Mouse (Mus musculus) lung, adult 10 weeks (tissue): ENCODE measurements around the gene Fbl. TPM values are rescaled to one million over a fixed set of nuclear protein-coding genes. Genes with fewer than 3 reads are reported as not detected.

Experiments used
- polyA plus RNA-seq: library from polyadenylated mRNA; stranded (reverse); fragments of 350-450 nt; fragmentation: Illumina TruSeq; extraction: RNeasy Lipid Tissue Mini Kit (QIAGEN cat#74804); gene quantifications from one replicate; pipeline ENCODE4 v1.2.3, GENCODE M21; 2014; ENCODE audit warnings: low read depth, low replicate concordance; ENCODE audit not compliant: insufficient read depth

Gene Fbl
- 63.8 TPM for polyA plus RNA-seq

DNA sequence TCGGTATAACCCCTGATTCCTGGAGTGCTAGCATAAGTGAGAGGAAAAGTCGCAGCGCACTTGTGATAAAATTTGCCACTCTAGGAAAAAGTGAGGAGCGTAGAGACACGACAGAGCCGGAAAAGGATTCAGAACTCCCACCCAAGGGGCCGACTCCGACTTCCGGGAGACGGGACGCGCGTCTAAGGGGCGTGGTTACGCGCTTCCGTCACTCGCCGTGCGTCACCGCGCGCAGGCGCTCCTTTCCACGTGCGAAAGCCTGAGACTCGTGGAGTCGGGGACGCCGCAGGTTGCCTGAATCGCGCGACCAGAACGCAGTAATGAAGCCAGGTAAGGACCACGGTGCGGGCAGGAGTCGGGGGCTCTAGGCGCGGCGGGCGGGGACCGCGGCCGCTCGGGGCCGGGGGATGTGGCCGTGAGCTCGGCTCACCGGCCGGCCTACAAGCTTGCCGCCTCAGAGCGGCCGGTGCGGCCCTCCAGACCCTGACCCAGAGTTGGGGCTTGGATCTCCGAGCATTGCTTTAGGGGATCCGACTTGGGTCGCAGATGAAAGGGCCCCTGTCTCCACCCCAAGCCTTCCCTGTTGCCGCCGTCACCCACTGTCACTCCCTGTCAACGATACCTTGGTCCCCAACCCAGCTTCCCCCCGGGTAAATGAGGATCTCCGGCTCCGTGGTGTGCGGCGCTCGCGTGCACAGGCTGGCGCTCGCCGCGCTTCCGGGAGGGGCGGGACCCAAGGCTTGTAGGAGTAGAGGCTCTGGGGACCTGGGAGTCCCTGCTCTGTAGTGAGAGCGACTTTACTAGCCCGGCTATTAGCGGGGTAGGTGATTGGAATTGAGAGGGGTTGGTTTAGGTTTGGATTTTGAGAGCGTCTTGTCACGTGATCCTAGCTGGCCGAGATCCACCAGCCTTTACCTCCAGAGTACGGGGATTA, at the start of gene Fbl:
Gene Fbl (plus strand): TSS at position 222 of the 934 bp plus-strand sequence.

DNA sequence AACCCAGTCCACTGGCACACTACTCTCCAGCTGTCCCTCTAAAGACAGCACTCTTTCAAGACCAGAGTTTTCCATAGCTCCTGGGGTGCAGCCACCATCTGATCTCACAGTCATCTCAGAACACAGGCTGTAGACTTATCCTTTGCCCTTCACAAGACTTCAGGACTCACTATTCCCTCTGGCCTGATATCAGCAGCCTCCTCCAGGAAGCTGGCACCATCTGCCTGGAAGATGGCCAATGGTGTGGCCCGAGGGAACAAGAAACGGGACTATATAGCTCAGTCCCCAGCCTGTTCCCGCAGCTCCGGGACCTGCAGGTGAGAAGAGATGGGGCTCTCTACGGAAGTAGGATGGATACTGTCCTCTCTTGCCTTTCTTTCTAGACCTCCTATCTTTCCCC, 40.3 kb upstream of the Fbl start, which contains the start of gene 9530053A07Rik:
Gene 9530053A07Rik (plus strand): TSS at position 301 of the 400 bp plus-strand sequence.

DNA sequence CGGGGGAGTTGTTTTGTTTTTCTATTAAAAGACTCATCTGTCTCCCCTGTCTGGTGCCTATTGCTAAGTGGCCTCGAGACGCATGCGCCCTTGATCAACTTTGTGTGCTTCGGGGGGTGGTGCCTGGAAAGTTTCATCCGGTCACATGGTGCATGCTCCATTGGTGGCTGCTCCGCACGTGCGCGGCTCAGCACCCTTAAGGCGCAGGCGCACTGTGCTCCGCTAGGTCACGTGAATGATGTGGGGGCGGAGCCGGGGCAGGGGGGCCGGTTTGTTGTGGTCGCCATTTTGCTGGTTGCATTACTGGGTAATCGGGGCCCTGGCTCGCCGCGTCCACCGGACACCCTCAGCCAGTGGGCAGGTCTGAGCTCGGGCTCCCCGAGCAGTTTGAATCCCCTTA, 9.7 kb downstream of the Fbl start, which contains the start of gene Dyrk1b:
Gene Dyrk1b (plus strand): TSS at position 242 of the 400 bp plus-strand sequence.

Other genes starting within 250 kb of the Fbl start
- 3.6 TPM for gene Zfp974, start 240.2 kb upstream of the Fbl start, polyA plus RNA-seq
- 5.0 TPM for gene Zfp780b, start 190.5 kb upstream of the Fbl start, polyA plus RNA-seq
- 1.1 TPM for gene Zfp850, start 155.6 kb upstream of the Fbl start, polyA plus RNA-seq
- gene Psmc4, start 119.6 kb upstream of the Fbl start, polyA plus RNA-seq, result 88.0 TPM
- 4.1 TPM for gene Fcgbp, start 98.5 kb upstream of the Fbl start, polyA plus RNA-seq
- gene 9530053A07Rik, start 40.2 kb upstream of the Fbl start, polyA plus RNA-seq, result 0.51 TPM
- 9.0 TPM for gene Dyrk1b, start 9.8 kb downstream of the Fbl start, polyA plus RNA-seq
- 7.7 TPM for gene Eid2, start 98.2 kb downstream of the Fbl start, polyA plus RNA-seq
- gene Eid2b, start 108.0 kb downstream of the Fbl start, polyA plus RNA-seq, result 7.7 TPM
- gene Selenov, start 121.5 kb downstream of the Fbl start, polyA plus RNA-seq, result not detected
- not detected for gene Dll3, start 132.5 kb downstream of the Fbl start, polyA plus RNA-seq
- gene Timm50, start 142.4 kb downstream of the Fbl start, polyA plus RNA-seq, result 32.3 TPM
- 34.2 TPM for gene Supt5, start 169.0 kb downstream of the Fbl start, polyA plus RNA-seq
- gene Rps16, start 180.9 kb downstream of the Fbl start, polyA plus RNA-seq, result 1,955 TPM
- 9.7 TPM for gene Plekhg2, start 202.9 kb downstream of the Fbl start, polyA plus RNA-seq
- gene Zfp36, start 210.5 kb downstream of the Fbl start, polyA plus RNA-seq, result 49.5 TPM
- 23.3 TPM for gene Med29, start 223.0 kb downstream of the Fbl start, polyA plus RNA-seq
- gene Paf1, start 223.2 kb downstream of the Fbl start, polyA plus RNA-seq, result 56.4 TPM